Mouse (Mus musculus) telencephalon, adult 2 months (tissue): ENCODE results near the gene Cct5.

Source experiments
- DNase-seq: peaks from one replicate; pipeline ENCODE4 v3.0.0-alpha.2; 2011; ENCODE audit warnings: low read depth, low spot score

Gene Cct5

DNA sequence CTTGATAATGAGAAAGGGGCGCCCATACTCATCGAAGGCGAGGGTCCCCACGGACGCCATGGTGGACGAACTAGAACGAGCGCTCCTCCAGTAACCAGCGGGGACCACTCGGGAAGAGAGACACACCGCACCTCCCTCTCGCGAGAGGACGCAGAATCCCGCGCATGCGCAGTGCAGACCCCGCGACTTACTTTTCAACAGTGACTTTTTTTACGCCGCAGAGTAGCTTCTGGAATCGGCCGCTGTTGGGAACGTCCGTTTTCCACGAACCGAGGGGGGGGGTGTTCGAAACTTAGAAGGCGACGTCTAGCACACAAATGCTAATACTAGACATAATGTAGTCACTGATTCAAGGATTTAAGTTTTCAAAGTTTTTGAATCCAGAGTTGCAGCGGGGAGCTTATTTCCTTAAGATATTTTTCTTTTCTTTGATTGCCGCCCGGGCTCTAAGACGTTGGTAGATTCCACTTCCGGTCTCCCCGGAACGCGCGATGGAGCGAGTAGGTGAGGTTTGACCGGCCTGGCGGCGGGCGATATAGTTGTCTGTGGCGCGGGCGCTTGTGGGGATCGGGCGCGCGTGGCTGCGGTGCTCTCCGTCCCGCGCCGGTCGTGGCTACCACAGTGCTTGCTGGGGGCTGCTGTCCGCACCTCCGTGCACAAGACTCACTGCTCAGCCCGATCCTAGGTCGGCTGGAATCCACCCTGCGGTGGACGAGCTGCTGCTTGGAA lies at the start of gene Cct5, which contains the start of gene Fam173b:
Cct5 (minus strand) TSS at position 159 of the 729 bp plus-strand sequence.
Fam173b (plus strand) TSS at position 207 of the 729 bp plus-strand sequence.
- DNase-seq, result peak; percentile 97

DNA sequence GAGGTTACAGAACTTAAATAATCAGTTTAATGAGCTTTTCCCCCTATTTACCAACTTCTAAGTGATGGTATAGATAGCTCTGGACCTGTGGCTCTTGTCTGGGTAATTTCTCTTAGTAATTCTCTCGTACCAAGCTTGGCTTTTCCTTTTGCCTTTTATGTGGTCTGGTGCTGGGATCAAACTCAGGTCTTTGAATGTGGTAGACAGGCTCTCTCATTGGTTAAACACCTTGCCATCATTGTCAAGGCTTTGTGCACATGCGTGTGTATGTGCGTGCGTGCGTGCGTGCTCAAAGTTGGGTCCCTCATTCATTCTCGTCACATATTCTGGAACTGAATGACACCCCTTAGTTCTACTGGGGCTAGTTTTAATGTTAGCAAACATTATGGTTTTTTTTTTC lies 49.2 kb upstream of the Cct5 start:
- DNase-seq, result no peak

DNA sequence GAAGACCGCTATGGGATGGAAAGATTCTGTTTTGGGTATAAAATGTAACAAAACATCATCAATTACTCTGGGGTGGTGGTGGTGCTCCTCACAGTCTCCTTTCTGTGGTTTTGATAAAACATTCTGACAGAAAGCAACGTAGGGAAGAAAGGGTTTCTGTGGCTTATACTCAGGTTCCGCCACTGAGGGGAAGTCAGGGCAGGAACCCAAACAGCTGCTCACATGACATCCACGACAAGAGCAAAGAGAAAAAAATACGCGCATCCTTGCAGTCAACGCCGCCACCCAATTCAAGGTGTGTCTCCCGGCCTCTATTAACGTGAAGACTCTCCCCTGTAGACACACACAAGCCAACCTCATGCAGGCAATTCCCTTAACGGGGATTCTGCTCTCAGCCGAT lies 48.1 kb upstream of the Cct5 start:
- no peak for DNase-seq

DNA sequence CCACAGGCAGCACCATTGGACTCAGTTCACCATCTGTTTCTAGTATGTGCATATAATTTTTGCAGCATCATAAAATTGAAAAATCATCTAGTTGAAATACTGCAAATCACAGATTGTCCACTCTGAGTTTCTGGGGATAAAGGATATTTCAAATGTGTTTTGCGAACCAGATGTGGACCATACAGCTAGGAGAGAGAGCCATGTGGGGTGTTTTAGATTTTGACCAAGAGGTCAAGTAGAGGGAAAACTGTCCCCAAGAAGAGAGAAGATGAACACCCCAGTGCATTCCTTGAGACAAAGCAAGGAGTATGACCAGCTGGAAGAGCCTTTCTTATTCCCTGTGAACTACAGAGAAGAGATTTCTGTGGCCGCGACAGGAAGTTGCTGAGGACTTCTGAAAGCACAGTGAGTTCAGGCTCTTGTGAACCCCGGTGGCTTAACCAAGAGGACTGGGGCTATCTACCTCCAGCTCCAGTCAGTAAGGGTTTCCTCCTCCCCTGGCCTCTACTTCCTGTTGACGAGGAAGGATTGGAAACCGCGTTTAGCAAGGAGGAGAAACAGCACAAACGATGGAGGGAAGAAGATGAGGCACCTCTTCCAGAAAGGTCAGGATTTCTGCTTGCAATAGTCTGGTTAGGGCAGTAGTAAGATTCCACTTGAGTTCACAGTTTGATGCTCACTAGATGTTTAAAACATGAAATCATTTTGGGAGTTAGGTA lies 46.4 kb upstream of the Cct5 start:
- DNase-seq, result no peak

DNA sequence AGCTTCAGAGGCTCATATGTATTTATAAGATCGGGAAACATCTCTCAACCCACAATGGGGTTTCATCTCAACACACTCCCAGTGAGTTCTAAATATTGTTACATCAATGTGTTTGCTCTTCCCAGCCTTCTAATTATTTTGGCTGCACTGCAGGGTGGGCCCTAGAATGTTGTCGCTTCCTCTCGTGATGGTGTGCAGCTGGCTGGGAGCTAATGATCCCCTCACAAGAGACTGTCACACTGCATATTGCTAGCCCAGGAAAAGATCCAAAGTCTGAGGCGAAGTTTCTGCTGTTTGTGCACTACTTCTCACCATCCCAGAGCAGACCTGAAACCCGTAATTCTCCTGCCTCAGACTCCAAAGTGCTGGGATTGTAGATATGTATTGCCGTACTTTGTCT lies 45.6 kb upstream of the Cct5 start:
- DNase-seq, result no peak

DNA sequence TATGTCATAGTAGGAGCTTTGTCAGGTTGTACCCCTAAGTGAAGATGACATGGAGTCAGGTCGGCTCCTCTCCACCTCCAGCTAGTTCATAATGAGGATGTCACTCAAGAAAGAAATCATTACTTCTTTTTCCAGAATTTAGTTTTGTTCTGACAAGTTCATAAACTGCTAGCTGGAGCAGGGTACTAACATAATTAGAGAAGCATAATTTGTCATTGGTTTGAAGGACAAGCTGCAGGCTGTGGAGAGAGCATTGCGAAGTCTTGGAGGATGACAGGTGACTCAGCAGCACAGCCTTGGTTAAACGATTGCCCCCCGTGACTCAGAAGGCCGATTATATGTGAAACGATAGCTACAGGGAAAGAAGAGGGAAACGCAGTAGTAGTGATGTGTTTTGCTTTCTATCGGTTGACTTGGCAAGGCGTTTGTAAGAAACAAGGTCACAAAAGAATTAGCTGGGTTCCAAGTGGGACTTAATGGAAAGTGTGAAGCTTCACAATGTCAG lies 34.5 kb upstream of the Cct5 start:
- no peak for DNase-seq

DNA sequence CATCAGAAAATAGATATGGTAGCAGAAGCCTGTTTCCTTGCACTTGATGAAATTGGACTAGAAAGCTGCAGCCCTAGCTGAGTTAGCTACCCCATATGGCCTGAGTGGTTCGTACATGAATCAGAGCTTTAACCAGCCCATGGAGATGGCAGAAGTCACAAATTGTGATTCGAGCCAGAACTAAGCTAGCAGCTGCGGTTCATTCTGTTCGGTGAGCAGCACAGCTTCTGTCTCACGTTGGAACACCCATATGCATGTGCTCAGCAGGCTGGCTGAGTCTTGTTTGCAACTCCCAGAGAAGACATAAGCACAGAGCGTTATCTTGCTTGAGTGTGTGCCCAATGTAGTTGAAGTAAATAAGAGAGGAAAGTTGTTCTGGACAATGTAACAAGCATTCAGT lies 33.0 kb upstream of the Cct5 start:
- DNase-seq, result peak; percentile 82

DNA sequence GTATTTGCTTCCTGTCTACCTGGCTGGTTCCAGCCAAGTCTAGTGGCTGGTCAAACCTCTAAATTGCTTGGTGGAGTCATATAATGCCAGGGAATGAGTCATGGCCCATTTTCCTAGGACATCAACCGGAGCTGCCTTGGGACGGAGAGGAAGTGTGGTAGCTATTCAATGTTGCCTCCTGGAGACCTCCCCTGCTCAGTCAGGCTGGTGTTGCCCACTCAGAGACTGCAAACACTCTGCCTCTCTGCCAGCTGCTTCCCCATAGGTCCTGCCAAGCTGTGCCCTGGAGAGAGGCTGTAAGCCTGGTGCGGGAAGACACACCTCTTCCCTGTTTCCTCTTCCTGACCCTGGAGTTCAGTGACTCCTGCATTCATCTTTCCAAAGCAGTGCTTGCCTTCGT lies 30.9 kb upstream of the Cct5 start:
- no peak for DNase-seq

DNA sequence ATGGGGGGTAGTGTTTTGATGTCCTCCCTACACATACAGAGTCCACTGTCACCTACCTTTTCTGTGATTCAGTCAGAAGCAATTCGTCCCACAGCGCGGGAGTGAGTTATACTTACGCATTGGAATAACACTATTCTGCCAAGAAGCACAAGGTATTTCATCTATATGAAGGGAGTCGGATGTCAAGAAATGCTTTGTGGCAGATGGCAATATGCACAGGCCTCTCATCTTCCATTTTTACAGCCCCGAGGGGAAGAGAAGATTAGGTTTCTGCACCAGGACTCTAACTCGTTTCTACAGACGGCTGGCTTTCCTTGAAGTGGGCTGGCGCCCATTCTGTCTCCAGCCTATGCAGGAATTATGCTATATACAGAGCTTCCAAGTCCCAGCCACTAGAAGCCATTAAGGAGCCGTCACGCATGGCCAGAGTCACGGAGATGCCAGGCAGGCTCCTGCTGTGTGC lies 29.8 kb upstream of the Cct5 start:
- no peak for DNase-seq

DNA sequence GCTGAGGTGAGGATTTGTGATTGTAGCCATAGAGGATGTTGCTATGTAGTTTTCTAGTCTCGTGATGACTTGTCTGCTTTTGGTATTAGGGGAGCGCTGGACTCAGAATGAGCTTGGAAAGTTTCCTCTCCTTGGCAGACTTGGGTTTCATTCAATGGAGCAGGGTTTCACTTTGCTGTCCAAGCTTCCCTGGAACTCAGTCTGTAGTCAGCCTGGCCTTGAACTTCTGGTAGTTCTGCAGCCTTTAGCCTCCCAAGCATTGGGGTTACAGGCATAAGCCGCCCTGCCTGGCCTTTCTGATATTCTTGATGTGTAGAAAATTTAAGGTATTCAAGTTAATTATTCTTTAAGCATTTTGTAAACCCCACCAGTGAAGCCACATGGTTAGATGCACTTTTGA lies 28.0 kb upstream of the Cct5 start:
- DNase-seq, result no peak

DNA sequence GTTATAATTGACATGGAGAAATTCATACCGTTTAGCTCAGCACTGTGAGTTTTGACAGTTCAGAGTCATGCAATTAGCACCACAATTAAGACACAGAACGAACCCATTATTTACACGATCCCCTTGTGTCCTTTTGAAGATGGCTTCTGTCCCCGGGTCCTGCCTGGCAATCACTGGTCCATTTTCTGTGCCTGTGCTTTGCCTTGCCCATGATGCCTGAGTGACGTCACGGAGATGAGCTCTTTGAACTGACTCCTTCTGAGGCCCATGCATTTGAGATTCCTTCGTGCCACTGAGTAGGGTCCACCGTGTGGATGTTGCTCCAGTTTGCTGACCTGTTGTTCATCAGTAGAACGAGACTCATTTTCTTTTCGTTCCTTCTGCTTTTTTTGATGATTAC lies 26.6 kb upstream of the Cct5 start:
- no peak for DNase-seq

DNA sequence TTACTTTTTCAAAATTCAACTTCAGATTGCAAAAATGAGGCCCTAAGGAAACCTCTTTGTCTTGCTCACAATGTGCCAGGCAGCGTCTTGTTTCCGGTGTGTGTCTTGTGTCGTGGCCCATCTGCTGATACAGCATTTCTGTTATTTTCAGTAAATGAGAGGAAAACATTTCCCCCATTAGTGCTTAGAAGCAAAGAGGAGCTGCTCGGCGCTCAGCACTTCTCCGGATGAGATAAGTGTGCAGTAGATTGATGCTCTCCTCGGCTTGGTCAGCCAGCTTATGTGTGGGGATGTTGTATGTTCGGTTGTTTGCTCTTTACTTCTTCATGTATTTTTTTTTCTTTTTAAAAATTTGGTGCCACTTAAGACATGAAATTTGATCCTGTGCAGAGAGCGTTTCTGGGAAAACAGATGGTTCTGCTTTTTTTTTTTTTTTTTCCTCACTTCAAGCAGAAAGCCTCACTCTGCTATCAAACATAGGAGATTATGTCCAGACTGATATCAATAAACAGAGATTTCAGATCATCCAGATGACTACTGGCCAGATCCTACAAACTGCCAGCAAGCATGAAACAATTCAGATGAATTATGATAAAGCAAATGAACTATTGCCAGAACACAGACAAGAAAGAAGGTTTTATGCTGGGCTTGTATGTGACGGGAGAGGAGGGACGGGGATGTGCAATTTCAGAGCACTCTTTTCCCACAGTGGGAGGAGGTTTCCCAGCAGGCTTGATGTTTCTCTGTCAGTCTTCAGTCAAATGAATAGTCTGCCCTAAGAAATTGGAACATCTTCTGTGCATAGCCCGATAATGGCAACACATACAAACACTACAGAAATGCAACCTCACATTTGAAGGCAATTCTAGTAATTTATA lies 25.9 kb upstream of the Cct5 start:
- no peak for DNase-seq

DNA sequence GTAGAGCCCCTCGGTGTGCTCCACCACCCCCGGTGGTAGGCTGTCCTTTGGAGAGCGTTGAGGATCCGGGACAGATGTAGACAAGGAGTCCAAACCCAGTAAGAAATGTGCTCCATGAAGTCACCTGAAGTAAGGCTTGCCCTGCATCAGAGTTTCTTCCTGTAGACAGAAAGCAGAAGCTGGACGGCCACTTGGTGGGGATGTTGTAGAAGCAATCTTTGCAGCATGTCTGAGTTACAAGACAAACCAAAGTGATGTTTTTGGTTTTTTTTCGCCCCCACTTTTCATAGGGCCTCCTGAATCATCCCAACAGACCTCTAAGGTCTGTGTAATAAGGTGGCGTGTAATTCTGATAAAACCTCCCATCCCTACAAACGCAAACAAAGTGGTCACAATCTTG lies 17.9 kb upstream of the Cct5 start:
- no peak for DNase-seq

DNA sequence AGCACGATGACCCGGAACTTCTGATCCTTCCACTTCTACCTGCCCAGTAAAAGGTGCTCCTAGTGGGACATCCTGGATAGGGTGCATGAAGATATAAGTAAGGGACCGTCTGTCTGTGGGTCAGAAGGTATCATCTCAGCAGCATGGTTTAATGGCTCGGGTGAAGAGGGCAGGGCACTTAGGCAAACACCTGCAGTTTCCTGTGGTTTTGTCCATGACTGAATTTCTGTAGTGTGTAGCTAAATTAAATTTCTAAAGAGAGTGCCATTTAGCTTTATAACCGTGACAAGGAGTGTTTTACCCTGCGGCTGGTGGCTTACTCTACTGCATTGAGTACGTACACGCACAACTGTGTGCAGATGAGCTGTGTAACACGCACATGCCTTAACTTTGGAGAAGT lies 15.7 kb upstream of the Cct5 start:
- no peak for DNase-seq

DNA sequence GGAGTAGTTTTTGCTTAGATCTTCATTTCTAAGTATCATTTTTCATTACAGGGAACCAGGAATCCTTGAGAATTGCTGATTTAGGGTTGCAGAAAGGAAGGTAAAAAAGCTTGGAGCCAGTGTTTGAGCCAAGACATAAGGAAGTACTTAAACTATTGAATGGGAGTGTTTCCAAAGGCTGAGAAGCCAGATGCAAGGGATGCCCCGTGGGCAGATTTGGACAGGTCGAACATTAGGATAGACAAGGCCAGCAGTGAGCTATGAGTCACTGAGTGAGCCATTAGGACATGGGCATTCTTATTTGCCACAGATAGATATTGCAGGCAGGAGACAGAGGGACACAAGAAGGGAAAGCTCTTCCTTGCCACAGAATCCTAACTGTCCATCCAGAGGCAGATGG lies 13.1 kb upstream of the Cct5 start:
- no peak for DNase-seq

DNA sequence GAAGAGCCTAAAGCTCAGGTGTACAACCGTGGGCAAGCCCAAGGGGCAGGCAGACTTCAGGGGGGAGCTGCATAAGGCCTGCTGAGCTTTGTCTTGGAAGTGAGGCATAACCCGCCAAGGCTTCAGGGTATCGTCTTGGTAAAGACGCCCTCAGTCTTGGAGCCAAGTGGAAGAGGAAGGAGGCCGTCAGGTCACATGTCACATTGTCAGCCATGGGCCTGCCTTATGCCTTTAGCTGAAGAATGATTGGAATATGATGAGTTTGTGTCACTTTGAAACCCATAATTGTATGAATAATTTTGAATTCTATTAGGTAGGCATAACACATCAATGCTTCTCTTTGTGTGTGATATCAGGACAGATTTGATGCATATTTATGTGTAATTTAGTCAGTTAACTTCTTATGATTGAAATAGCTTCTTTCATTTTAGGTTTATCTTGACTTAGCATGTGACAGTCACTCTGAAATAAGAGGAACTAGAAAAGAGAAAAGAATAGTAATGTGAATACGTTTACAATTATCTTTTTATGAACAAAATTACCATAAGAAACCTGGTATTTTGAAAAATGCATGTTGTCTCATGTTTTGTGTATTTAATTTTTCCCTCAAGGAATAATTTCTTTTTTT lies 12.3 kb upstream of the Cct5 start:
- DNase-seq, result no peak

DNA sequence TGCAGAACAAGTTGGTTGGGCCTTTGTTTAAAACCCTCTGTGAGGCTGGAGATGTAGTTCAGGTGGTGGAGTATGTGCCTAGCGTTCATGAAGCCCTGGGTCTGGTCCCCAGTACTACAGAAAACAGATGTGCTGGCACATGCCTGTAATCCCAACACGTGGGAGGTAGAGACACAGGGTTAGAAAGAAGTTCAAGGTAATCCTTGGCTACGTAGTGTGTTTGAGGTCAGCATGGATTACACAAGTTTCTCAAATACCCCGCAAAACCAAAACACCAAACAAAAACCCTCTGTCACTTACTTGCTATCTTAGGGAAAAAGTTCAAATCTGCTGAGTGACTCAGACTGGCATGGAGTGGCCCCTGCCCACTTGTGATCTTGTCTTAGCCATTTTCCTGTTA lies 10.4 kb upstream of the Cct5 start:
- no peak for DNase-seq

DNA sequence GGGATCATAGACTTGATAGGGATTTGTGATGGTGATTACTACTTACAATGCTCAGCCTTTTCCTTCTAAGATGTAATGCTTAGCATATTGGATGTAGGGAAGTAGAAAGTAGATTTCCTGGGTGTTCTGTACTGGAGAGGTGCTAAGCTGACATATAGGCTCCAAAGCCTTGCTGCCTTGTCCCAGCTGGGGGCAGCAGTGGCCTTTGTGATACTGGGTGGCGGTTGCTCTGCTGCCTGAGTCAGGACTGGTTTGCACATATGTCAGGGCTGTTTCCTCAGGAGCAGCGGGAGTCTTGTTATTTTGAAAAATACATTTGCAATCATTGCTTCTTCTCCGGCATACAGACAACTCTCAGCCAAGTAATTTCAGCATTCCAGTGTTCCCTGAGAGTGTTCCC lies 9.4 kb upstream of the Cct5 start:
- DNase-seq, result no peak

DNA sequence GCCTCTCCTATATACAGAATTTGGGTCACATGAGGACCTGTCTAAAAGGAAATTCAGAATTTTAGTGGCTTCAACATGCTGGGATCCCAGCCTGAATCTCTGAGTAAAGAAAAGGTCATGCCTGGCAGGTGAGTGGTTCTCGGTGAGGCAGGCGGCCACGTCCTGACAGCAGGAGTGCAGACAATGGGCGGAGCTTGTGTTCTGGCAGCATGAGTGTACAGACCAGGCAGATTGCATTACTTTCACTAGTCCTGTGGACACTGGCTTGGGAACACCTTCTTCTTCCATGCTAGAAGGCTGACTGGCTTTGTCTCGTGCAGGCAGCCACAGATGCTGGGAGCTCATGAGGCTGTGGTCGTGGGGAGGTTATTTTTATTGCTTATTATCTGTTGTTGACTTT lies 5.2 kb upstream of the Cct5 start:
- no peak for DNase-seq

DNA sequence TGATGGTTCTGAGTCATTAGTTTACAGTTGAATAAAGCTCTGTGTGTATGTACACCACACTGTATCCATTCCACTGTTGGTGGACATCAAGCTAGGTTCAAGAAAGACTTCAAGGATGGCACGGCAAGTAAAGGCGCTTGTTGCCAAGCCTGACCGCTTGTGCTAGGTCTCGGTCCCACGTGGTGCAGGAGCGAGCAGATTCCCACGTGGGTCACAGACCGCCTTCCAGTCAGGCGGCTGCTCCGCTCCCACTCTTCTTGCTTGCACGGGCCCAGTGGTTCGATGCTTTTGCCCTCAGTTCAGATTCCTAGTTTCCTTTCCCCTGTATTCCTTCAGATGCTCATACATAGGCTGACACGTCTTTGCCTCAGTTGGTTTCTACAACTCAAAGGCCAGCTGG lies 1.5 kb upstream of the Cct5 start:
- DNase-seq, result no peak

DNA sequence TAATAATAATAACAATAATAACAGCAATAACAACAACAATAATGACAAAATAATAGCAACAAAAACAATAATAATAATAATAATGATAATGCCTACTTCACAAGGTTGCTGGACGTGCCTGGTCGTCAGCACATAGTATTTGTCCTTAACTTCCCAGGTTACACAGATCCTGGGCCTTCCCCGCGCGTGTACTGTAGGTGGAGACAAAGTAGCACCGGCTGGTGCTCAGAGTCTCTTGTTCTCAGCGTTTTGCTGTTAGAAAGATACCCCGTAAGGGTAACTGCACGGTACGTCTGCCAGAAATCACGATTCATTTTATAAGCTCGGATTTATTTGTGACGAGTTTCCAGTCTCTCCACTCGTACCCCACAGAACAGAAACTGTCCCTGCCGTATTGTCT lies 822 bp upstream of the Cct5 start:
- peak; percentile 67 for DNase-seq

DNA sequence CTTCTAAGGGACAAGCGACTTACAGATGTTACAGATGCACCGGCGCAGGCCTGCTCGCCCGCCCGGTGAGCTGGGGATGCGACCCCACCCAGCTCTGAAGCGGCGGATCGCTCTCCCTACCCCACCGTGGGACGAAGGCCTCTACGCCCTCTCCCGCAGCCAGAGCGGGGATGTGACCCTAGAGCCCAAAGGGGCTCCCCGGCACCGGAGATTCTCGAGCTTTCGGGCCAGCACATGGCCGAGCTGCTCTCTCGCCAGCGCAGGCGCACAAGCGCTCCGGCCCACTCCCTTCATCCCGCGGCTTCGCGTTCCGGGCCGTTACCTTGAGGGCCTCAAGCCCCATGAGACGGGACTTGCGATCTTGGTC lies 342 bp downstream of the Cct5 start:
- no peak for DNase-seq
